Mouse (Mus musculus) heart, postnatal 0 days (tissue): Measurements from ENCODE around the gene Epn1.

Source experiments
- CTCF ChIP-seq: IDR thresholded peaks from 2 replicates; pipeline ENCODE4 v1.5.1; 2016; ENCODE audit warnings: antibody characterized with exemption, control low read depth, low read depth
- EP300 ChIP-seq: IDR thresholded peaks from 2 replicates; pipeline ENCODE4 v1.6.1; 2016; ENCODE audit warnings: antibody characterized with exemption, low read depth

DNA sequence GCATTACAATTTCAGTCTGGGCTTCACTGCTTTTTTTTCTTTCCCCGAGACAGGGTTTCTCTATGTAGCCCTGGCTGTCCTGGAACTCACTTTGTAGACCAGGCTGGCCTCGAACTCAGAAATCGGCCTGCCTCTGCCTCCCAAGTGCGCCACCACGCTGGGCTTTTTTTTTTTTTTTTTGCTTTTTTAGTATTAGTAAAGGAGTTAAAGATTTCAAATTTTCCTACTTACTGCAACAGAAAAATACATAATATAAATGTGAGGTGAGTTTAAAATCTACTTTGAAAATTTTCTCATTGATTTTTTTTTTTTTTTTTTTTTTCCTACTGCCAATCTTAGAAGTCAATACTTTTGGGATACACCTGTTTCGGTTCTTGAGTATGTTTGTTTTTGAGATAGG, 15.1 kb upstream of the Epn1 start:
- TF ChIP-seq CTCF: no peak
- no peak for TF ChIP-seq EP300
